Mouse (Mus musculus) liver, embryonic 11.5 days (tissue): ENCODE measurements around the gene Dab2ip. TPM values are rescaled to one million over a fixed set of nuclear protein-coding genes. Genes with fewer than 3 reads are reported as not detected.
A peak's percentile ranks its signal among the peaks of the same experiment; 100 is the strongest.

Source experiments
- ATAC-seq: fragments of 200-750 bp; cut with Nextera tagmentation; replicated peaks from 2 replicates; pipeline ENCODE4 v1.8.0; 2017; ENCODE audit warnings: moderate number of reproducible peaks, mild to moderate bottlenecking, moderate TSS enrichment, moderate library complexity; ENCODE audit not compliant: low FRiP score
- DNase-seq: peaks from one replicate; pipeline ENCODE4 v3.0.0-alpha.2; 2017; ENCODE audit warnings: low spot score
- H3K27ac ChIP-seq: fragments of 300-500 bp; sonication (generic); 2 replicates; pipeline ENCODE4 v1.5.1; 2014; ENCODE audit warnings: mild to moderate bottlenecking, low read depth, low read length, control low read depth
- H3K27me3 ChIP-seq: fragments of 300-500 bp; sonication (generic); replicated peaks from 2 replicates; pipeline ENCODE4 v1.6.1; 2014; ENCODE audit warnings: low read length, mixed read lengths; ENCODE audit not compliant: control insufficient read depth, insufficient read depth
- H3K36me3 ChIP-seq: fragments of 300-500 bp; sonication (generic); 2 replicates; pipeline ENCODE4 v1.6.1; 2014; ENCODE audit warnings: mild to moderate bottlenecking, low read length, moderate library complexity, mixed read lengths; ENCODE audit not compliant: control insufficient read depth, insufficient read depth
- H3K4me1 ChIP-seq: fragments of 300-500 bp; sonication (generic); replicated peaks from 2 replicates; pipeline ENCODE4 v1.6.1; 2014; ENCODE audit warnings: low read length, mixed read lengths; ENCODE audit not compliant: control insufficient read depth, insufficient read depth
- H3K4me2 ChIP-seq: fragments of 300-500 bp; sonication (generic); 2 replicates; pipeline ENCODE4 v1.6.1; 2014; ENCODE audit warnings: mild to moderate bottlenecking, control low read depth, moderate library complexity
- H3K4me3 ChIP-seq: fragments of 300-500 bp; sonication (generic); 2 replicates; pipeline ENCODE4 v1.5.1; 2014; ENCODE audit warnings: low read depth, low read length, control low read depth
- H3K9ac ChIP-seq: fragments of 300-500 bp; sonication (generic); 2 replicates; pipeline ENCODE4 v1.6.1; 2014; ENCODE audit warnings: low read depth, low read length, control low read depth
- H3K9me3 ChIP-seq: fragments of 300-500 bp; sonication (generic); 2 replicates; pipeline ENCODE4 v1.6.1; 2016; ENCODE audit warnings: low read length, inconsistent platforms, mixed read lengths; ENCODE audit not compliant: control insufficient read depth
- WGBS: fragments of 180-500 bp; shearing (Covaris S2); extraction: QIAGEN DNeasy Blood & Tissue Kit; methylation state at CpG from one replicate; pipeline ENCODE4 v1.1.7; 2014; 5-methylcytosine and 5-hydroxymethylcytosine counted together
- polyA plus RNA-seq: library from polyadenylated mRNA; unstranded; fragments of >200 nt; fragmentation: Nextera tagmentation; extraction: Ambion mirVana; gene quantifications from 2 replicates; pipeline ENCODE4 v1.2.1, GENCODE M21; 2014

The Dab2ip gene
- polyA plus RNA-seq, 1 experiment from 2014 or later = 20.0 TPM

DNA sequence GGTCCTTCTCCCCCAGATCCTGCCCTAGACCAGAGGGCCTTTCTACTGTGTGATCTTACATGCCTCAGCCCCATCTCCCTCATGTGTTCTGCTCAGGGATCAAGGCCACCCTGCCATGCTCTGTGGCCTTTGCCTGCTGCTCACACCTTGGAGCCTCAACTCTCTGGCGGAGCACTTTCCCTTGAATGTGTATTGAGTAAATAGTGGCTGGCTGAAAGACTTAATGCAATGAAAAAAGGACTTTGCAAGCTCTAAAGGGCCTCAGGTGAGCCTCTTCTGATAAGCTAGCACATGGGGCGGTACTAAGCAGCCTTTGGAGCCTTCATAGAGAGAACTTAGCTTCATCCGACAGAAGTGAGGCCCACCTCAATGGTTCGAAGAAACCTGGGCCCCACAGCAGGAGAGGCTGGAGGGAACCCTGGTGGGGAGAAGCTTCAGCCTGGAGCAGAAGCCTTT, 9.7 kb downstream of the Dab2ip start:
- Histone ChIP-seq H3K36me3 (no peaks in the 10 kb centered on the region), H3K27me3 (no peaks in the 10 kb centered on the region; the same call in 1 of the 2 replicates), H3K27ac (no peak overlapping the region), H3K4me3 (no peak overlapping the region), H3K9ac (no peak overlapping the region), H3K4me2 (no peak overlapping the region), H3K4me1 (no peaks in the 10 kb centered on the region), H3K9me3 (no peaks in the 10 kb centered on the region)
- 69% methylated on average over 4 of the region's 4 CpGs for WGBS
- ATAC-seq = no peak
- no peak for DNase-seq

DNA sequence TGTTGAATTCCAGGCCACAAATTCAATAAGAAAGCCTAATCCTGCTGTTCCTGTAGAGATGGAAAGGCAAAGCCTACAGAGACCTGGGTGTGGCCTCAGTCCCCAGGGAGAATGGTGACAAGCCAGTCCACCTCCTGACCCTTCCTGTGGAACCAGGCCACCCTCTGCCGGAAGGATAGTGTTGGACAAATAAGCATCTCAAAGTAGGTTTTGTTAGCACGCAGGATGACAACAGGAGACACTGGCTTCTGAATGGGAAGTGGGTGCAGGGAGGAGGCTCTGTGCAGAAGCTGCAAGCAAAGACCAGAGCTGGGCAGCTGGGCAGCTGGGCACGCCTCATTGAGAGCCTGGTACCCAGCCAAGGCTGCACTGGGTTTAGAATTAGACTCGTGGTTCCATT, 12.7 kb downstream of the Dab2ip start:
- no peak for DNase-seq
- no peak overlapping the region for H3K4me2 ChIP-seq
- no peaks in the 10 kb centered on the region for H3K9me3 ChIP-seq
- H3K4me3 ChIP-seq = no peak overlapping the region
- H3K36me3 ChIP-seq = no peaks in the 10 kb centered on the region
- H3K27me3 ChIP-seq = no peaks in the 10 kb centered on the region; the same call in 1 of the 2 replicates
- H3K9ac ChIP-seq = no peak overlapping the region
- no peak for ATAC-seq
- no peak overlapping the region for H3K27ac ChIP-seq
- WGBS = 72% methylated on average over 4 of the region's 4 CpGs
- H3K4me1 ChIP-seq = no peaks in the 10 kb centered on the region

DNA sequence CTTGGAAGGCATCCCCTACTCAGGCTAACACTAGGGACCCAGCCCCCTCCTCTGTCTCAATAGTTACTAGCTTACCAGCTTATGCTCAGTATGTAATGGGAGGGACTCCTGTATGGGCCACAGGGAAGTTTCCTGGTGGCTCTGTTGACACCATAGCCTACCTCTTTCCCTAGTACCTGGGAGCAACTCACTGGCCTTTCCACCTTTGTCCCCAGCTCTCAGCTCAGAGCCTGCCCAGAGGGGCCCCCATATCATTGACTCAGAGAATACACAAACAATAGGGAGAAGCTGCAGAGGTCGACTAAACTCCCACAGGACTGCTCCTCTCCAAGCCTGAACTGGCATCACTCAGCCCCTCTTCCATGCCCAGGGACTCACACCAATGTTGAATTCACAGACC, 16.6 kb downstream of the Dab2ip start:
- Histone ChIP-seq H3K4me1 (no peaks in the 10 kb centered on the region), H3K4me2 (no peak overlapping the region), H3K4me3 (no peak overlapping the region), H3K9me3 (no peaks in the 10 kb centered on the region), H3K9ac (no peak overlapping the region), H3K36me3 (no peaks in the 10 kb centered on the region), H3K27ac (no peak overlapping the region), H3K27me3 (peaks cover 22% of the 10 kb centered on the region)
- DNase-seq (no peak), ATAC-seq (no peak)
- 45% methylated on average over 1 of the region's 1 CpGs for WGBS

DNA sequence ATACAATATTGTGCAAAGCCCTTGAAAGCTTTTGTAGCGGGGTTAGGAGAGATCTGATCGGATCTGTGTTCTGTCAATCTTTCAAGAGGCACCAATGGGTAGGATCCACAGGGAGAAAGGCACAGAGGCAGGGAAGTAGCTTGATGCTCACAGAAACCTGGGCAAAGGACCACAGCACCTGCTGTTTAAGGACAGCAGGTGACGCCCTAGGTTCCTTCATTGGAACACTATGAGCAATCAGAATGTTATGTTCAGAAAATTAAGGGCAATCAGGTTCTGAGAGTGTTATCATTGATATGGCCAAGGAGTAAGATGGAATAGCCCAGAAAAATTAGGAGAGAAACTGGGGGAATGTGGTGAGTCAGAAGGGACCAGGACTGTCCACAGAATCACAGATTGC, 18.6 kb downstream of the Dab2ip start:
- Histone ChIP-seq H3K9me3 (no peaks in the 10 kb centered on the region), H3K4me3 (no peak overlapping the region), H3K4me1 (no peaks in the 10 kb centered on the region), H3K27ac (no peak overlapping the region), H3K9ac (no peak overlapping the region), H3K4me2 (no peak overlapping the region), H3K27me3 (peaks cover 43% of the 10 kb centered on the region), H3K36me3 (no peaks in the 10 kb centered on the region)
- ATAC-seq (no peak), DNase-seq (no peak)
- 80% methylated on average over 3 of the region's 3 CpGs for WGBS

DNA sequence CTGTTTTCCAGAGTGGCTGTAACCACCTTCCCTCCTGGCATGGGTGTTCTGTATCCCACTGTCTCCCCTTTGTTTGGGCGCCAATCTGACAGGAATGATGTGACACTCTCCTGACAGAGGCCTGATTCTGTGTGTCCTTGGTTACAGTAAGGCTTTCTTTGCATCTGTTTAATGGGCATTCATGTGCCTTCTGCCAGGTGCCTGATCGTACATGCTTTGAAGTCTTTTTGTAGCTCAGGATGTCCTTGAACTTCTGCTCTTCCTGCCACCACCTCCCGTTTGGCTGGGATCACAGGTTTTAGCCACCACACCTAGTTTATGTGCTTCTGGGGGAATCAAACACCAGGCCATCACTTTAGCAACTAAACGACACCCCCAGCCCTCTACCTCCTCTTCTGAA, 22.0 kb downstream of the Dab2ip start:
- peaks cover 4% of the 10 kb centered on the region; the same call in 1 of the 2 replicates for H3K4me1 ChIP-seq
- peaks cover 74% of the 10 kb centered on the region for H3K27me3 ChIP-seq
- ATAC-seq = no peak
- no peaks in the 10 kb centered on the region for H3K36me3 ChIP-seq
- no peaks in the 10 kb centered on the region for H3K9me3 ChIP-seq
- no peak overlapping the region for H3K4me2 ChIP-seq
- no peak for DNase-seq
- no peak overlapping the region for H3K9ac ChIP-seq
- no peak overlapping the region for H3K27ac ChIP-seq
- WGBS = 56% methylated on average over 4 of the region's 4 CpGs
- no peak overlapping the region for H3K4me3 ChIP-seq

DNA sequence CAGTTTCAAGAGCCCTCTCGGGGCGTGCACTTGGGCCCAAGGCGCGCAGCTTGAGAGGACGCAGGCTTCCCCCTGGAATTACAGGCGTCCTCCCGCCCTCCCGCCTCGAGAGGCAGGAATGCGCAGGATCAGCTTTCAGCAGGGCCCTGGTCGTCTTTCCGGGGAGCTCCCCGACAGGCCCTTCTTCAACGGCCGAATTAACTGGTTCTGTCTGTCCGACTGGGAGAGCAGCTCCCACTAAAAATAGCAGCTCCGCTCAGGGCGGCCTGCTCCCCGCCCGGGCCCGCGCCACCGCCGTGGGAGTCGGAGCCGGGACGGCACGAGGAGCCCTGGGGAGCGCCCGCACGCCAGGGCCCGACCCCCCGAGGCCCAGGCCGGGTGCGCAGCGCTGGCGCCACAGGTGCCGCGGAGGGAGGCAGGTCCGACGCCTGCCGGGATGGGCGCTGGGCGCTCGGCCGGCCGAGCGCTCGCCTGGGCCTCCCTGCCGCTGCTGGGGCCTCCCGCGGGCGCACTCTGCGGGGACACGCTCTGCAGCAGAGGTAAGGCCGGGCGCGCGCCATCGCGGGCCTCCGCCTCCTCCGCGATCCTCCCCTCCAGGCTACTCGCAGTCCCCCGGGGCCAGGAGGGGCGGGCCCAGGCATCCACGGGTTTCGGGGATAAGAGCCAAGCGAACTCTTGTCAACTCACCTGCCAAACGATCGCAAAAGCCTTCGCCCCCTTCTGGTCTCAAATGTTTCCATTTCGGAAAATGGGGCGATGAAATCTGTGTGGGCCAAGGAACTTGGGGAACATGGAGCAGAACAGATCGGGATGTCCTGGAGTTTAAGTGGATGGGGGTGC, 23.7 kb downstream of the Dab2ip start:
- H3K27ac ChIP-seq = peak overlapping the region; percentile 26; the same call in 1 of the 2 replicates
- H3K27me3 ChIP-seq = peaks cover 86% of the 10 kb centered on the region
- peak overlapping the region; percentile 66 for H3K4me2 ChIP-seq
- DNase-seq = peak; percentile 60
- peak overlapping the region; percentile 62 for H3K9ac ChIP-seq
- H3K4me3 ChIP-seq = peak overlapping the region; percentile 47
- H3K9me3 ChIP-seq = no peaks in the 10 kb centered on the region
- no peaks in the 10 kb centered on the region for H3K36me3 ChIP-seq
- peaks cover 4% of the 10 kb centered on the region; the same call in 1 of the 2 replicates for H3K4me1 ChIP-seq
- no peak; the same call in 1 of the 2 replicates for ATAC-seq
- 2% methylated on average over 73 of the region's 76 CpGs for WGBS

DNA sequence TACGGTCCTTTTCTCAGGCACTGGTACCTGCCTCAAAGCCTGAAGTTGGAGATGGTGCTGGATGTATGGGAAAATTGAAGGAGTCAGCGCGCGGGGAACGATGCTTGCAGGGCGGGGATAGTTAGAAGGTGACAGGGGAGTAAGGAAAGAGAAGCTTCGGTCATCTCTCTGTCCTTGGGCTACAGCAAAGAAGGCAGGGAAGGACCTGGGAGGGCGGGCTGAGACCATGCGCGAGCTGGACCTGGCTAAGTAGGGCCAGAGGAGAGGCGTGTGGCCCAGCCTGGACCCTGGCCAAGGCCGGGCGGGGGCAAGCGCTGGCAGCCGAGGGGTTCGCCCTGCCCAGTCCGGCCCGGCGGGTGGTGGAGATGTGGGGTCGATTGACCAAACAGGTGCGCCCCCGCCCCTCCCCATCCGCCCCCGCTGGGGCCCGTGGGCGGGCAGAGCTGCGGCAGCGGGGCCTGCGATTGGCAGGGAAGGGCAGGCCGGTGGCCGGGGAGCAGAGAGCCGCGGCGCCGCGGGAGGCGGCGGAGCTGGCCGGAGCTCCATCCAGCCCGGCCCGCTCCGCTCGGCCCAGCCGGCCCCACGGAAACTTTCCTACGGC, 24.4 kb downstream of the Dab2ip start:
- H3K36me3 ChIP-seq = no peaks in the 10 kb centered on the region
- H3K27ac ChIP-seq = no peak overlapping the region
- no peaks in the 10 kb centered on the region for H3K9me3 ChIP-seq
- peaks cover 6% of the 10 kb centered on the region; the same call in 1 of the 2 replicates for H3K4me1 ChIP-seq
- H3K4me2 ChIP-seq = peak overlapping the region; percentile 66
- H3K4me3 ChIP-seq = peak overlapping the region; percentile 47
- peak overlapping the region; percentile 40; the same call in 1 of the 2 replicates for H3K9ac ChIP-seq
- 1% methylated on average over 37 of the region's 46 CpGs for WGBS
- peaks cover 87% of the 10 kb centered on the region for H3K27me3 ChIP-seq
- DNase-seq (peak; percentile 63), ATAC-seq (peak; percentile 64)

DNA sequence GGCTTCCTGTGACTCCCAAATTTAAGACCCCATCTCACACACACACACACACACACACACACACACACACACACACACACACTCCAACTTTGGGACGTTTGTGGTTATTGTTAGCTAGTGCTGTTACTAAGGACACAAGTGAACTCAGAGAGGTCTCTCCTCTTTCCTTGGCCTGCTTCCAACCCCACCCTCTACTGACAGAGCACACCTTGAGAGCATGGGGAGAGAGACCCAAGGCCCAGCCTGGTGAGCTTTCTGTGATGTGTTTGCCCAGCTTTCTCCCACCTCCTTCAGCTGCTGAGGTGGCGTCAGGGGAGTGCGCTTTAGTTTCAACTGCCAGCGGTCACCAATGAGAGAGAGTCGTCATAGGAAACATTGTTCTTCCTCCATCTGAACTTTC, 25.3 kb downstream of the Dab2ip start:
- Histone ChIP-seq H3K9ac (no peak overlapping the region), H3K9me3 (no peaks in the 10 kb centered on the region), H3K27ac (no peak overlapping the region), H3K27me3 (peaks cover 83% of the 10 kb centered on the region), H3K4me1 (peaks cover 12% of the 10 kb centered on the region), H3K4me2 (peak overlapping the region; percentile 66; the same call in 1 of the 2 replicates), H3K4me3 (no peak overlapping the region), H3K36me3 (no peaks in the 10 kb centered on the region)
- ATAC-seq = no peak
- 50% methylated on average over 5 of the region's 5 CpGs for WGBS
- no peak for DNase-seq
